Mouse (Mus musculus): Measurements from ENCODE around the gene Fstl3. TPM values are rescaled to one million over a fixed set of nuclear protein-coding genes. Genes with fewer than 3 reads are reported as not detected.

Fstl3 gene
- total and polyA plus RNA-seq, 2 experiments from 2014 or later = 13.2 to 28.0 TPM

DNA sequence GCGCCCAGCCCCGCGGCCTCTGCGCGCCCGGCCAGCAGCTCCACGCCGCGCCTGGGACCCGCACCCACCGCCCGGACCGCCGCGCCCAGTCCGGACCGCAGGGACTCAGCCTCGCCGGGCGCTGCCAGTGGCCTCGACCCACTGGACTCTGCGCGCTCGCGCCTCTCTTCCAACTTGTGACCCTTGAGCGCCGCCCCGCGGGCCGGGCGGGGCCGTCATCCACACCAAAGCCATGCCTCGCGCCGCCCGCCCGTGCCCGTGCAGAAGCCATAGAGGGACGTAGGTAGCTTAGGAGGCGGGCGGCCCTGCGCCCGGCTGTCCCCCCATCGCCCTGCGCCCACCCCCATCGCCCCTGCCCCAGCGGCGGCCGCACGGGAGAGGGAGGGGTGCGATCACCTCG is 41.7 kb upstream of the Fstl3 start:
- Histone ChIP-seq H3K4me3 (ENCODE audit: low read depth, low read length) (no peak overlapping the region), H3K4me1 (ENCODE audit: control insufficient read depth, insufficient read depth) (no peaks in the 10 kb centered on the region), H3K27me3 (ENCODE audit: control insufficient read depth, insufficient read depth, low read length) (no peaks in the 10 kb centered on the region), H3K9me3 (replicated peaks; ENCODE audit: control insufficient read depth, low read length) (peaks cover 7% of the 10 kb centered on the region; the same call in 1 of the 2 replicates), H3K4me2 (ENCODE audit: low read depth, low read length) (no peak overlapping the region), H3K27ac (ENCODE audit: low read depth) (no peak overlapping the region), H3K9ac (replicated peaks; ENCODE audit: low read depth, low read length) (no peak overlapping the region), H3K36me3 (replicated peaks; ENCODE audit: control insufficient read depth, insufficient read depth, low read length) (peaks cover 58% of the 10 kb centered on the region)
- DNase-seq (ENCODE audit: low spot score) (no peak), ATAC-seq (ENCODE audit: insufficient read depth, low read depth) (peak; percentile 28; the same call in 1 of the 2 replicates)
- 29% methylated on average over 35 of the region's 52 CpGs for WGBS
- TF ChIP-seq CTCF (IDR thresholded peaks at IDR 0.05; ENCODE audit: low read depth) = peak; percentile 14; the same call in 1 of the 2 replicates
- TF ChIP-seq EP300 (IDR thresholded peaks at IDR 0.05; ENCODE audit: low read depth) = no peak

DNA sequence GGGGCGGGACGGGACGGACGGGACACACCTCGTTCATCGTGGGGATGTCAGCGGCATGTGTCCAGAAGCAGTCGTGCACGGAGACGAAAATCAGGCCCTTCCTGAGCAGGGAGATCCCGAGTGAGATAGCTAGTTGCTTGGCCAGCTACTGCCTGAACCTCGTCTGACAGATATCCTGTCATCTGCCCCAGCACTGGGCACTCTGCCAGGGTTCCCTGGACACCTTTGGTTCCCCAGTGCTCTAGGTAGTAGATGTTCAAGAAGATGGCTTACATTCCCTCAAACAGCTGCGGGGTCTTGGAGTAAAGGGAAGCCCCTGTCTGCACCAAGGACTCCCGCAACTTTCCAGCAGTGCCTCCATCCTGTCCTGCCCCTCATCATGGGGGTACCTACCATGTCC is 40.4 kb upstream of the Fstl3 start:
- Histone ChIP-seq H3K9me3 (replicated peaks; ENCODE audit: control insufficient read depth, low read length) (peaks cover 7% of the 10 kb centered on the region; the same call in 1 of the 2 replicates), H3K27me3 (ENCODE audit: control insufficient read depth, insufficient read depth, low read length) (no peaks in the 10 kb centered on the region), H3K36me3 (replicated peaks; ENCODE audit: control insufficient read depth, insufficient read depth, low read length) (peaks cover 71% of the 10 kb centered on the region), H3K9ac (replicated peaks; ENCODE audit: low read depth, low read length) (no peak overlapping the region), H3K27ac (ENCODE audit: low read depth) (no peak overlapping the region), H3K4me2 (ENCODE audit: low read depth, low read length) (no peak overlapping the region), H3K4me3 (ENCODE audit: low read depth, low read length) (no peak overlapping the region), H3K4me1 (ENCODE audit: control insufficient read depth, insufficient read depth) (no peaks in the 10 kb centered on the region)
- WGBS = 88% methylated on average over 14 of the region's 14 CpGs
- TF ChIP-seq EP300 (IDR thresholded peaks at IDR 0.05; ENCODE audit: low read depth) (no peak), CTCF (IDR thresholded peaks at IDR 0.05; ENCODE audit: low read depth) (no peak)
- no peak for DNase-seq (ENCODE audit: low spot score)
- ATAC-seq (ENCODE audit: insufficient read depth, low read depth) = no peak

DNA sequence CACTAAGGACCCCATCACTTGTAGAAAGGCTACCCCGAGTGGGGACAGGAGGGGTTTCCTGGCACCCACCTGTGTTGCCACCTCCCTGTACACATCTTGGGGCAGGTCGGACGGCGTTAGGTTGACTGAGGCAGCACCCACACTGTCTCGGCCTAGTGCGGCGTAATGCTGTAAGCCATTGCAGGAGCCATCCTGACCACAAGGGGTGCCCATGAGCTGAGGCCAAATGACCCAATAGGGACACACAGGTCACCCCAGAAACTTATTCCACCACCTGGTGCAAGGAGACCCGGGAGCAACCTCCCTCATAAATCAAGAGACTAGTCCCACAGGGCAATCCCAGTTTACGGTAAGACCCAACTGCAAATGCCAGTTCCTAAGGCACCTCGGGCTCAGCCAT is 38.8 kb upstream of the Fstl3 start:
- peaks cover 7% of the 10 kb centered on the region; the same call in 1 of the 2 replicates for H3K9me3 ChIP-seq (replicated peaks; ENCODE audit: control insufficient read depth, low read length)

DNA sequence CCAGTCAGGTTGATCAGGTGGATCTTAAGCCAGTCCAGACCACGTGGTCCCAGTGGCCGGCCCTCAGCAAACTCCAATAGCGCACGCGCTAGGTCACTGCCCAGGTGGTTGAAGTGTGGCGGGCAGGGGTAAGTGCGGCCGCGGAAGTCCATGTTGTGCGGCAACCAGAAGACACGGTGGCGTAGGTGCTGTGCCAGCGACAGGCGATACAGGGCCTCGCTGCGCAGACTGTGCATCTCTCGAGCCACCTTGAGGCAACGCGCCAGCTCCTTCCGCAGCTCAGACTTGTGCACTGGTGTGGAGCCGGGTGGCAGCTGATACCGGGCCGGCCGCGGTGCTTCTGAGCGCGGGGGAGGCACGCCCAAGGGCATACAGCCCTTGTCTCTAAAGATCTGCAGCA is 37.8 kb upstream of the Fstl3 start:
- peaks cover 85% of the 10 kb centered on the region for H3K36me3 ChIP-seq (replicated peaks; ENCODE audit: control insufficient read depth, insufficient read depth, low read length)
- H3K9me3 ChIP-seq (replicated peaks; ENCODE audit: control insufficient read depth, low read length) = peaks cover 7% of the 10 kb centered on the region; the same call in 1 of the 2 replicates

More for the DNA sequence above, 38.8 kb upstream of the Fstl3 start:
- no peaks in the 10 kb centered on the region for H3K4me1 ChIP-seq (ENCODE audit: control insufficient read depth, insufficient read depth)
- WGBS = 94% methylated on average over 10 of the region's 10 CpGs
- no peak overlapping the region for H3K4me3 ChIP-seq (ENCODE audit: low read depth, low read length)
- no peaks in the 10 kb centered on the region for H3K27me3 ChIP-seq (ENCODE audit: control insufficient read depth, insufficient read depth, low read length)
- H3K36me3 ChIP-seq (replicated peaks; ENCODE audit: control insufficient read depth, insufficient read depth, low read length) = peaks cover 85% of the 10 kb centered on the region
- DNase-seq (ENCODE audit: low spot score) (no peak), ATAC-seq (ENCODE audit: insufficient read depth, low read depth) (no peak)
- H3K4me2 ChIP-seq (ENCODE audit: low read depth, low read length) = no peak overlapping the region
- no peak overlapping the region for H3K9ac ChIP-seq (replicated peaks; ENCODE audit: low read depth, low read length)
- H3K27ac ChIP-seq (ENCODE audit: low read depth) = no peak overlapping the region
- TF ChIP-seq CTCF (IDR thresholded peaks at IDR 0.05; ENCODE audit: low read depth) (peak; percentile 38), EP300 (IDR thresholded peaks at IDR 0.05; ENCODE audit: low read depth) (no peak)

DNA sequence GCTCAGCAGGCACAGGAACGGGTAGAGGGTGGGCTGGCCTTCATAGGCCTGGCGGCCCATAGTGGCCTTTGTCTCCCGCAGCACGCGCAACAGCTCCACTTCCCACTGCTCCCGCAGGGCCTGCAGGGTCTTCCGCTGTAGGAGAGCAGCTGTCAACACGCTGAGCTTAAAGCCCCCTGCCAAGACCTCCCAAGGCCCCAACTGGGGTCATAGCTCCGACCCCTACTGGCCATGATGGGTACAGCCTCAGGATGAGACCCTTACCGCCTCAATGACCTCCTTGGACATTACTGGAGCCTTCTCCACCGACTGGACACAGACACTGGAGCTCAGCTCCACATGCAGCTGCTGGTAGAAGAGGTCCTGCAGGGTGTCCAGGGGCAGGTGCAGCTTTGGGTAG is 36.2 kb upstream of the Fstl3 start:
- Histone ChIP-seq H3K4me2 (ENCODE audit: low read depth, low read length) (no peak overlapping the region), H3K4me1 (ENCODE audit: control insufficient read depth, insufficient read depth) (no peaks in the 10 kb centered on the region; the same call in 1 of the 2 replicates), H3K27ac (ENCODE audit: low read depth) (no peak overlapping the region), H3K36me3 (replicated peaks; ENCODE audit: control insufficient read depth, insufficient read depth, low read length) (peaks cover 85% of the 10 kb centered on the region), H3K9me3 (replicated peaks; ENCODE audit: control insufficient read depth, low read length) (peaks cover 7% of the 10 kb centered on the region; the same call in 1 of the 2 replicates), H3K4me3 (ENCODE audit: low read depth, low read length) (no peak overlapping the region), H3K27me3 (ENCODE audit: control insufficient read depth, insufficient read depth, low read length) (no peaks in the 10 kb centered on the region), H3K9ac (replicated peaks; ENCODE audit: low read depth, low read length) (no peak overlapping the region)
- no peak for DNase-seq (ENCODE audit: low spot score)
- no peak for TF ChIP-seq EP300 (IDR thresholded peaks at IDR 0.05; ENCODE audit: low read depth)
- TF ChIP-seq CTCF (IDR thresholded peaks at IDR 0.05; ENCODE audit: low read depth) = peak; percentile 18; the same call in 1 of the 2 replicates
- no peak for ATAC-seq (ENCODE audit: insufficient read depth, low read depth)
- WGBS = 82% methylated on average over 11 of the region's 11 CpGs

More for the DNA sequence above, 37.8 kb upstream of the Fstl3 start:
- Histone ChIP-seq H3K27ac (ENCODE audit: low read depth) (no peak overlapping the region), H3K4me1 (ENCODE audit: control insufficient read depth, insufficient read depth) (no peaks in the 10 kb centered on the region), H3K4me2 (ENCODE audit: low read depth, low read length) (no peak overlapping the region), H3K4me3 (ENCODE audit: low read depth, low read length) (no peak overlapping the region), H3K27me3 (ENCODE audit: control insufficient read depth, insufficient read depth, low read length) (no peaks in the 10 kb centered on the region), H3K9ac (replicated peaks; ENCODE audit: low read depth, low read length) (no peak overlapping the region)
- TF ChIP-seq EP300 (IDR thresholded peaks at IDR 0.05; ENCODE audit: low read depth) = no peak
- TF ChIP-seq CTCF (IDR thresholded peaks at IDR 0.05; ENCODE audit: low read depth) = no peak
- WGBS = 98% methylated on average over 28 of the region's 28 CpGs
- DNase-seq (ENCODE audit: low spot score) (no peak), ATAC-seq (ENCODE audit: insufficient read depth, low read depth) (no peak)

DNA sequence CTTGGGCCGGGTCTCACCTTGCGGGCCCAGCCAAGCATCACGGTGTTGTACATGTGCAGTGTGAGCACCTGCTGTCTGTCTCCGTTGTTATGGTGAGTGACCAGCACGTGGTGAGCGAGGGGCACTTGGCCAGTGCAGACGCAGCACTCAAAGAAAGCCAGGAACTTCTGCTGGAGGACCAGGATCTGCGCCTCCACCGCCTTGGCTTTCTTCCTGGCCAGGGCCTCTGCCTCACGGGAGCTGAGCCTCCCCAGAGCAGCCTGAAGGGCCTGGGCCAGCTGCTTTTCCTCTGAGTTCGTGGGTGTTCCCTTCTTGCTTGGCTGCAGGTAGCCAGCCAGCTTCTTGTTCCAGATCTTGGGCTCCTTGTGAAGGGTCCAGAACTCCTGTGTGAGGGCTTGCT is 33.9 kb upstream of the Fstl3 start:
- DNase-seq (ENCODE audit: low spot score) = no peak
- H3K27ac ChIP-seq (ENCODE audit: low read depth) = no peak overlapping the region
- no peak overlapping the region for H3K9ac ChIP-seq (replicated peaks; ENCODE audit: low read depth, low read length)
- H3K9me3 ChIP-seq (replicated peaks; ENCODE audit: control insufficient read depth, low read length) = peaks cover 7% of the 10 kb centered on the region; the same call in 1 of the 2 replicates
- no peak overlapping the region for H3K4me3 ChIP-seq (ENCODE audit: low read depth, low read length)
- ATAC-seq (ENCODE audit: insufficient read depth, low read depth) = no peak
- TF ChIP-seq EP300 (IDR thresholded peaks at IDR 0.05; ENCODE audit: low read depth) = no peak
- no peak for TF ChIP-seq CTCF (IDR thresholded peaks at IDR 0.05; ENCODE audit: low read depth)
- WGBS = 91% methylated on average over 11 of the region's 11 CpGs
- H3K4me2 ChIP-seq (ENCODE audit: low read depth, low read length) = no peak overlapping the region
- H3K36me3 ChIP-seq (replicated peaks; ENCODE audit: control insufficient read depth, insufficient read depth, low read length) = peaks cover 62% of the 10 kb centered on the region
- no peaks in the 10 kb centered on the region for H3K27me3 ChIP-seq (ENCODE audit: control insufficient read depth, insufficient read depth, low read length)
- H3K4me1 ChIP-seq (ENCODE audit: control insufficient read depth, insufficient read depth) = peaks cover 3% of the 10 kb centered on the region; the same call in 1 of the 2 replicates

Measured in heart, postnatal 0 days (tissue).